Mouse (Mus musculus): Measurements from ENCODE around the gene Prdm16. TPM values are rescaled to one million over a fixed set of nuclear protein-coding genes. Genes with fewer than 3 reads are reported as not detected.
A peak's percentile ranks its signal among the peaks of the same experiment; 100 is the strongest.

Gene Prdm16
- polyA plus RNA-seq, 1 experiment from 2014 or later: 87.1 TPM

DNA sequence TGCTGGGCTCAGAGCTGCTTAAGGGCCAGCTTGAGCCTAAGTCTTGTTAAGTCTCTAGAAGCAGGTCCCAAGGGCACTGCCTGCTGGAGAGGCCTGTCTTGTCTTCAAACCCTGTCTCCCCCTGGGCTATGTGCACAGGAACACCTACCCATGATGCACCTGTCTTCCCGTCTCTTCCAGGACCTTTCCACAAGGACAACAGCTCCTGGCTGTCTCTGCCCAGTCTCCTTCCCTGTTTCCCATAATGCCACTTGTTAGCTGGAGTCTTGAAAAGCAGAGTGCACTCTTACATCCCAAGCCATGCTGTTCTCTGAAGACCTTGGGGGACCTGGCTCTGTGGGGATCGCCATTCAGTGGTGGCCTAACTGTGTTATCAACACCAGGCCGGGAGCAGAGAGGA lies 35.7 kb downstream of the Prdm16 start:
- DNase-seq (ENCODE audit: low spot score) (no peak), ATAC-seq (ENCODE audit: insufficient number of reproducible peaks, low FRiP score, low TSS enrichment, low read depth) (no peak)
- Histone ChIP-seq H3K4me3 (ENCODE audit: low read depth, low read length) (no peak overlapping the region), H3K36me3 (ENCODE audit: control insufficient read depth, insufficient read depth, low read length) (no peaks in the 10 kb centered on the region; the same call in 1 of the 2 replicates), H3K4me2 (ENCODE audit: low read depth, severe bottlenecking) (no peak overlapping the region), H3K27ac (replicated peaks; ENCODE audit: low read depth, low read length) (no peak overlapping the region), H3K27me3 (ENCODE audit: control insufficient read depth, insufficient read depth, low read length) (no peaks in the 10 kb centered on the region), H3K9ac (ENCODE audit: low read length) (no peak overlapping the region), H3K4me1 (ENCODE audit: control insufficient read depth, insufficient read depth, low read length) (peaks cover 36% of the 10 kb centered on the region), H3K9me3 (ENCODE audit: control insufficient read depth, low read length) (no peaks in the 10 kb centered on the region)
- WGBS: 57% methylated on average over 3 of the region's 3 CpGs

DNA sequence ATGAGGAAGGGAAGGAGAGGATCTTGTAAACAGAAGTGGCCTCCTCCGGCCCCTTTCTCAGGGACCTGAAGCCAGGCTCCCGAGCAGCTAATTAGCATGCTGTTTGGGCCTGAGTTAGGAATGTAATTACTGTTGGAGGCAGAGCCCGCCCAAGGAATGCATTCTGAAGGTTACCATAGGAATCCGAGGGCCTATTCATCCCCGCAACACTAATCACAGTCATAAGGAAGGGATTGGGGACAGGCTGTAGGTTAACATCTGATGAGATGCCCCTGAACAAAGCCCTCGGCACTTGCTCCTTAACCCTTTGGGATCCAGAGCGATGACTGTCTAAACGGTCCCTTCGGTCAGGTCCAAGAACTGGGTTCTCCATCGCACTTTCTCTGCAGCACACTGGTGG lies 36.7 kb downstream of the Prdm16 start:
- H3K9ac ChIP-seq (ENCODE audit: low read length): no peak overlapping the region
- H3K27me3 ChIP-seq (ENCODE audit: control insufficient read depth, insufficient read depth, low read length): no peaks in the 10 kb centered on the region
- no peaks in the 10 kb centered on the region for H3K36me3 ChIP-seq (ENCODE audit: control insufficient read depth, insufficient read depth, low read length)
- peak; percentile 60 for DNase-seq (ENCODE audit: low spot score)
- no peak overlapping the region for H3K4me3 ChIP-seq (ENCODE audit: low read depth, low read length)
- H3K9me3 ChIP-seq (ENCODE audit: control insufficient read depth, low read length): no peaks in the 10 kb centered on the region
- no peak overlapping the region for H3K27ac ChIP-seq (replicated peaks; ENCODE audit: low read depth, low read length)
- no peak overlapping the region for H3K4me2 ChIP-seq (ENCODE audit: low read depth, severe bottlenecking)
- H3K4me1 ChIP-seq (ENCODE audit: control insufficient read depth, insufficient read depth, low read length): peaks cover 45% of the 10 kb centered on the region
- no peak for ATAC-seq (ENCODE audit: insufficient number of reproducible peaks, low FRiP score, low TSS enrichment, low read depth)
- 23% methylated on average over 10 of the region's 10 CpGs for WGBS

DNA sequence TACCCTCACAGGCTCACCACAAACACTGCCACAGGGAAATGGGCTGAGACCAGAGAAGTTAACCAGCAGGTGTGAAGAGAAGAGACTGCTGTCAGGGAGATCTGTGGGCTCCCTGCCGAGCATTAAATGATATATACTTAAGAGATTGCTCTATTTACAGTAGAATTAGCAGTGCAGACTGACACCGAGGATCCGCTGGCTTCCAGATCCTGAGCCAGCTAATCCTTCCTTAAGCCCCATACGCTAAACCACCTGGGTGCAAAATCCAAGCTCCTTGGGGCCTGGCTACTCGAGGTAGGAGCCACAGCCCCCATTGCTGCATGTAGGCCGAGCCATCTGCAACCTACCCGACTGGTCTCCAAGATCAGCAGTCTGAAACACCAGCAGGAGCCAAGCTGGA lies 38.3 kb downstream of the Prdm16 start:
- H3K27ac ChIP-seq (replicated peaks; ENCODE audit: low read depth, low read length): no peak overlapping the region
- no peaks in the 10 kb centered on the region for H3K9me3 ChIP-seq (ENCODE audit: control insufficient read depth, low read length)
- H3K36me3 ChIP-seq (ENCODE audit: control insufficient read depth, insufficient read depth, low read length): no peaks in the 10 kb centered on the region
- H3K27me3 ChIP-seq (ENCODE audit: control insufficient read depth, insufficient read depth, low read length): no peaks in the 10 kb centered on the region
- H3K4me2 ChIP-seq (ENCODE audit: low read depth, severe bottlenecking): no peak overlapping the region
- no peak overlapping the region for H3K4me3 ChIP-seq (ENCODE audit: low read depth, low read length)
- H3K4me1 ChIP-seq (ENCODE audit: control insufficient read depth, insufficient read depth, low read length): peaks cover 62% of the 10 kb centered on the region
- DNase-seq (ENCODE audit: low spot score) (no peak), ATAC-seq (ENCODE audit: insufficient number of reproducible peaks, low FRiP score, low TSS enrichment, low read depth) (no peak)
- 45% methylated on average over 7 of the region's 7 CpGs for WGBS
- H3K9ac ChIP-seq (ENCODE audit: low read length): no peak overlapping the region

DNA sequence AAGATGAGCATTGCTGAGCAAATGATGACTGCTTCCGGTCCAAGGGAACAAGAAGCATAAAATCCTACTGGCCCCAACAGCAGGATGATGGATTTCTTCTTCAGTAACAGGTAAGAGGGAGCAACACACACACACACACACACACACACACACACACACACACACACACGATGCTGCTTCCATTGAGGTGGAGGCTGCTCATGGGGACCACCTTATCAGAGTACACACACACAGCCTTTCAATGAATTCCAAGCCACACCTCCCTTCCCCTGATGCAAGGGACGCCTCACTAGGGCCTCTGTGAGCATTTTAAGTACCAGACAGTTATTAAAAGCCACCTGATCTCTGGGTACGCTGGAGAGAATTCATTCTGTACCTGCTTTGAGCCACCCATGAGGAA lies 39.9 kb downstream of the Prdm16 start:
- peaks cover 74% of the 10 kb centered on the region for H3K4me1 ChIP-seq (ENCODE audit: control insufficient read depth, insufficient read depth, low read length)
- 73% methylated on average over 4 of the region's 4 CpGs for WGBS
- DNase-seq (ENCODE audit: low spot score): no peak

DNA sequence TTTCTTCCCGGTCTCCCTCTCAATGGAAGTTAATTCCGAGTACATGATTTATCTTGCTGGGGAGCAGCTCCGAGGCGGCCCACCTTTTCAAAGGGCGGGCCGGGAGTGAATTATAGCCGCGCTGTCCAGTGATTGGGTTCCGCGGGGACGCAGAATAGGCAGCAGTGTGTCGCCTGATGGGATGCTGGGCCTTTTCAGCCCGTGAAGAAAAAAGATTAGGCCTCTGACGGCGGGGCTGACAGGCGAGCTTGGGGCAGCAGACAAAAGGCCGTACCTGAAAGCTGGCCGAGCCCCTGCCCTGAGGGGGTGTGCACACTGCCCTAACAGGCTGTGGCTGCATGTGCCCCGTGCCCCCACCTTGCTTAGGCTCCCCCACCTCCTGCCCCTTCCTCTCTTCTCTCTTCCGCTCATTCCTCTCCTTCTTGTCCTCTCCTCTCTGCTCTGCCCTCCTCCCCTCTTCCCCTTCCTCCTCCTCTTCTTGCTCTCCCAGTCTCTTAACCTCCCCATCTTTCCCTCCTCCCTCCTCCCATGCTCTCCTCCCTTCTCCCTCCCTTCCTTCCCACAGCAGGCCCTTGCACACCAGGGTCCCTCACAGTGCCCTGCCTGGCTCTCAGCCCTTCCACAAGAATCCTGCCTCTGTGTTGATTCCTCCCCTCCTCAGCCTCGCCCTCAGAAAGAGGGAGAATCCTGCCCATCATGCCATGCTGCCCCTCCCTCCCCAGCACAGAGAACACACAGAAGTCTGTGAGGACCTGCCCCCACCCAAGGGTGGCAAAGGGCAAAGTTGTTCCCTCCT lies 41.7 kb downstream of the Prdm16 start:
- H3K27ac ChIP-seq (replicated peaks; ENCODE audit: low read depth, low read length): no peak overlapping the region; the same call in 1 of the 2 replicates
- H3K4me1 ChIP-seq (ENCODE audit: control insufficient read depth, insufficient read depth, low read length): peaks cover 64% of the 10 kb centered on the region
- H3K9ac ChIP-seq (ENCODE audit: low read length): peak overlapping the region; percentile 39
- H3K36me3 ChIP-seq (ENCODE audit: control insufficient read depth, insufficient read depth, low read length): no peaks in the 10 kb centered on the region
- 9% methylated on average over 21 of the region's 21 CpGs for WGBS
- H3K9me3 ChIP-seq (ENCODE audit: control insufficient read depth, low read length): no peaks in the 10 kb centered on the region
- H3K27me3 ChIP-seq (ENCODE audit: control insufficient read depth, insufficient read depth, low read length): no peaks in the 10 kb centered on the region
- peak; percentile 68 for DNase-seq (ENCODE audit: low spot score)
- H3K4me2 ChIP-seq (ENCODE audit: low read depth, severe bottlenecking): no peak overlapping the region
- ATAC-seq (ENCODE audit: insufficient number of reproducible peaks, low FRiP score, low TSS enrichment, low read depth): peak; percentile 33; the same call in 1 of the 2 replicates
- no peak overlapping the region for H3K4me3 ChIP-seq (ENCODE audit: low read depth, low read length)

More for the DNA sequence above, 39.9 kb downstream of the Prdm16 start:
- no peak overlapping the region for H3K4me3 ChIP-seq (ENCODE audit: low read depth, low read length)
- H3K4me2 ChIP-seq (ENCODE audit: low read depth, severe bottlenecking): no peak overlapping the region
- no peaks in the 10 kb centered on the region for H3K9me3 ChIP-seq (ENCODE audit: control insufficient read depth, low read length)
- H3K27ac ChIP-seq (replicated peaks; ENCODE audit: low read depth, low read length): no peak overlapping the region
- no peak overlapping the region for H3K9ac ChIP-seq (ENCODE audit: low read length)
- no peaks in the 10 kb centered on the region for H3K36me3 ChIP-seq (ENCODE audit: control insufficient read depth, insufficient read depth, low read length)
- ATAC-seq (ENCODE audit: insufficient number of reproducible peaks, low FRiP score, low TSS enrichment, low read depth): no peak
- H3K27me3 ChIP-seq (ENCODE audit: control insufficient read depth, insufficient read depth, low read length): no peaks in the 10 kb centered on the region

DNA sequence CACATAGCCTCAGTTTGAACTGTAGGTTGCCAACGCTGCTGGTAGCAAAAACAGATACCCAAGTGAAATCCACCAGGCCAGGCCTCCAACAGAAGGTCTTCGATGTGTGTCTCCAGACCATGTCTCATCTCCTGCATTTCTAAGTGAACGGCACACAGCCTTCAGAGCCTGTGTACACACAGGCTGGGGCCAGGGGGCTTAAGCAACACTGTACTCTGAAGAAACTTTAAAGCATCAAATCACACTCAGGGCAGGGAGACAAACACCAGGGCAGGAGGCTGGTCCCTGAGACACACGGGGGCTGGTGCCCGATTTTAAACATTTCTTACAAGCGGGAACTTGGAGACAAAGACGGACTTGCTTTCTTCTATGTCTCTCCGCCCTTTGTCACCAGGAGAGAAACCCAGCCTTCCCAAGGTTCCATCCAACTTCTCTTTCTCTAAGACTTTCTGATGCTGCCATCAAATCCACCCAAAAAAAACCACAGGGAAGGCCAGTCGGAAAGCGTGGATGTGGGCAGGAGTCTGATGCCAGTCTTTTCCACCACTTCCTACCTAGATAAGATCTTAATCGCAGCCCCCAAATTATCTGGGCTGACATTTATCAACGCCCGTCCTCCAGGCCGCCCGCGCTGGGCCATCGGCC lies 42.4 kb downstream of the Prdm16 start:
- Histone ChIP-seq H3K9me3 (ENCODE audit: control insufficient read depth, low read length) (no peaks in the 10 kb centered on the region), H3K36me3 (ENCODE audit: control insufficient read depth, insufficient read depth, low read length) (no peaks in the 10 kb centered on the region), H3K4me2 (ENCODE audit: low read depth, severe bottlenecking) (no peak overlapping the region), H3K9ac (ENCODE audit: low read length) (0 out of 2 replicates have a peak overlapping the region, but pooled peaks have one; percentile 39), H3K4me3 (ENCODE audit: low read depth, low read length) (no peak overlapping the region), H3K27ac (replicated peaks; ENCODE audit: low read depth, low read length) (peak overlapping the region; percentile 56), H3K27me3 (ENCODE audit: control insufficient read depth, insufficient read depth, low read length) (no peaks in the 10 kb centered on the region), H3K4me1 (ENCODE audit: control insufficient read depth, insufficient read depth, low read length) (peaks cover 62% of the 10 kb centered on the region)
- no peak for ATAC-seq (ENCODE audit: insufficient number of reproducible peaks, low FRiP score, low TSS enrichment, low read depth)
- WGBS: 34% methylated on average over 17 of the region's 17 CpGs
- DNase-seq (ENCODE audit: low spot score): no peak

DNA sequence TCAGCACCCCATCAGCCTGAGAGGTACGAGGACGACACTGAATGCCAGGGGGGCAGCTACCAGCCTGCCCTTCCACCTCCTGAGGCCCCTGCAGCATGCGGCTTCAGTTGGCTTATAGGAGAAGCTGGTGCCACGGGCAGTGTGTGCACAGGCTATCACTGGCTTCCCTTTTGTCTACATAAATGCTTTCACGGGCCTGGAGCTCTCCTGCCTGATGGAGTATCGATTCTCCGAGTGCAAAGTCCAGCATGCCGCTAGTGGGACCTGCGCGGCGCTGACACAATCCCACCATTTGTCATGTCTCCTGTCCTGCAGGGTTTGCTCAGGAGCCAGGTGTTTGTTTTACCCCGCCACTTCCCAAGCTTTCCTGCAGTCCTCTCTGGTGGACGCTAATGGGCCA lies 44.1 kb downstream of the Prdm16 start:
- WGBS: 60% methylated on average over 13 of the region's 13 CpGs
- H3K36me3 ChIP-seq (ENCODE audit: control insufficient read depth, insufficient read depth, low read length): no peaks in the 10 kb centered on the region
- DNase-seq (ENCODE audit: low spot score) (no peak), ATAC-seq (ENCODE audit: insufficient number of reproducible peaks, low FRiP score, low TSS enrichment, low read depth) (no peak)
- H3K9ac ChIP-seq (ENCODE audit: low read length): no peak overlapping the region
- peaks cover 62% of the 10 kb centered on the region for H3K4me1 ChIP-seq (ENCODE audit: control insufficient read depth, insufficient read depth, low read length)
- H3K4me2 ChIP-seq (ENCODE audit: low read depth, severe bottlenecking): no peak overlapping the region
- 0 out of 2 replicates have a peak overlapping the region, but pooled peaks have one; percentile 6 for H3K27ac ChIP-seq (replicated peaks; ENCODE audit: low read depth, low read length)
- H3K27me3 ChIP-seq (ENCODE audit: control insufficient read depth, insufficient read depth, low read length): no peaks in the 10 kb centered on the region
- H3K9me3 ChIP-seq (ENCODE audit: control insufficient read depth, low read length): no peaks in the 10 kb centered on the region
- no peak overlapping the region for H3K4me3 ChIP-seq (ENCODE audit: low read depth, low read length)

DNA sequence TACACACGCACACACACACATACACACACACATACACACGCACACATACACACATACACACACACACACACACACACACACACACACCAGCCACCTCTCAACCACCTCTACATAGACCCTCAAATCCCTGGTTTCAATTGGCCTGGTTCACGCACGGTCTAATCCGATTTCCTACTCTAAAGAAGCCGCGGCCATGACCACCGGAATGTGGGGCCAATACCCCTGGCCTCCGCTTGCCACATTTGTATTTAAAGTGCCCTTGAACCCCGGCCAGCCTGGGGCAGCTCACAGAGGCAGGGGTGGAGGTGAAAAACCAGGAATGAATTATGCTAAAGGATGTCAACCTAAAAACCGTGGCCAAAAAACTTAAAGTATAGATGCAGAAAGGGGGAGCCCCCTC lies 45.8 kb downstream of the Prdm16 start:
- no peak for DNase-seq (ENCODE audit: low spot score)

More for the DNA sequence above, 45.8 kb downstream of the Prdm16 start:
- Histone ChIP-seq H3K9me3 (ENCODE audit: control insufficient read depth, low read length) (no peaks in the 10 kb centered on the region), H3K27ac (replicated peaks; ENCODE audit: low read depth, low read length) (no peak overlapping the region), H3K4me2 (ENCODE audit: low read depth, severe bottlenecking) (no peak overlapping the region), H3K36me3 (ENCODE audit: control insufficient read depth, insufficient read depth, low read length) (no peaks in the 10 kb centered on the region), H3K27me3 (ENCODE audit: control insufficient read depth, insufficient read depth, low read length) (no peaks in the 10 kb centered on the region), H3K4me1 (ENCODE audit: control insufficient read depth, insufficient read depth, low read length) (peaks cover 79% of the 10 kb centered on the region), H3K4me3 (ENCODE audit: low read depth, low read length) (no peak overlapping the region), H3K9ac (ENCODE audit: low read length) (no peak overlapping the region)
- 78% methylated on average over 11 of the region's 11 CpGs for WGBS
- no peak for ATAC-seq (ENCODE audit: insufficient number of reproducible peaks, low FRiP score, low TSS enrichment, low read depth)

All from limb, embryonic 11.5 days (tissue).